Mouse (Mus musculus) thymus, adult 2 months (tissue): ENCODE results near the gene Zbtb8os.

Source experiments
- CTCF ChIP-seq: fragments of 200-500 bp; IDR thresholded peaks from 2 replicates; pipeline ENCODE4 v1.5.1; 2012; ENCODE audit warnings: mild to moderate bottlenecking, control low read depth, low read length, moderate library complexity, borderline replicate concordance; ENCODE audit not compliant: control insufficient read depth, poor library complexity, insufficient read depth; ENCODE audit errors: extremely low read depth
- POLR2A ChIP-seq: fragments of 200-500 bp; IDR thresholded peaks from 2 replicates; pipeline ENCODE4 v1.6.1; 2012; ENCODE audit warnings: mild to moderate bottlenecking, low read length, control low read depth, moderate library complexity; ENCODE audit not compliant: control insufficient read depth, poor library complexity, insufficient read depth; ENCODE audit errors: extremely low read depth

- TF ChIP-seq POLR2A: no peak
- no peak for TF ChIP-seq CTCF
These were observed 41.8 kb upstream of the Zbtb8os start for GRCm38 (mm10) chr4:129293702-129294101.
